Mouse (Mus musculus) thymus, adult 18-20 months (tissue): ENCODE data around the gene Ankrd37.

Experiments used
- DNase-seq, 2 experiments: peaks; one replicate each; pipeline ENCODE4 v3.0.0; 2022; ENCODE audit warnings: mixed read lengths in 2 of 2

The Ankrd37 gene

GRCm38 (mm10) chr8:46005596-46005995, at the start of gene Ankrd37:
Gene Ankrd37, minus strand, starts transcription at chr8:46005707.
- no peak for DNase-seq

- no peak for DNase-seq
Measured at GRCm38 (mm10) chr8:46040260-46040659, 34.8 kb upstream of the Ankrd37 start.

- no peak for DNase-seq
Measured at GRCm38 (mm10) chr8:46039666-46040065, 34.2 kb upstream of the Ankrd37 start.

- DNase-seq = no peak
Measured at GRCm38 (mm10) chr8:46036217-46036616, 30.7 kb upstream of the Ankrd37 start.

- no peak for DNase-seq
Measured at GRCm38 (mm10) chr8:46024392-46024791, 18.9 kb upstream of the Ankrd37 start.

- DNase-seq = no peak
Measured at GRCm38 (mm10) chr8:46022758-46023157, 17.3 kb upstream of the Ankrd37 start.

- no peak for DNase-seq
Measured at GRCm38 (mm10) chr8:46022203-46022602, 16.7 kb upstream of the Ankrd37 start.

GRCm38 (mm10) chr8:46010746-46011680, 5.5 kb upstream of the Ankrd37 start:
- DNase-seq = no peak

GRCm38 (mm10) chr8:46010306-46010705, 4.8 kb upstream of the Ankrd37 start:
- DNase-seq = no peak

GRCm38 (mm10) chr8:46007050-46007672, 1.7 kb upstream of the Ankrd37 start:
- no peak for DNase-seq

- peak; percentile 99 for DNase-seq
Measured at GRCm38 (mm10) chr8:45999784-46000705, 5.5 kb downstream of the Ankrd37 start.

- peak; percentile 28 for DNase-seq
Measured at GRCm38 (mm10) chr8:45999138-45999783, 6.2 kb downstream of the Ankrd37 start, which contains the start of gene Lrp2bp. Gene Lrp2bp, plus strand, starts transcription at chr8:45999303.

GRCm38 (mm10) chr8:45998228-45998627, 7.3 kb downstream of the Ankrd37 start:
- no peak for DNase-seq

GRCm38 (mm10) chr8:45995576-45995975, 9.9 kb downstream of the Ankrd37 start:
- DNase-seq = no peak

- no peak for DNase-seq
Measured at GRCm38 (mm10) chr8:45994111-45994510, 11.4 kb downstream of the Ankrd37 start.

- DNase-seq = no peak
Measured at GRCm38 (mm10) chr8:45990631-45991310, 14.7 kb downstream of the Ankrd37 start.

GRCm38 (mm10) chr8:45988189-45988588, 17.3 kb downstream of the Ankrd37 start:
- no peak for DNase-seq

- DNase-seq = no peak
Measured at GRCm38 (mm10) chr8:45986665-45987064, 18.8 kb downstream of the Ankrd37 start.

GRCm38 (mm10) chr8:45975837-45976468, 29.6 kb downstream of the Ankrd37 start:
- no peak for DNase-seq

- DNase-seq = peak; percentile 95 to 96
Measured at GRCm38 (mm10) chr8:45975126-45975836, 30.2 kb downstream of the Ankrd37 start, which contains the start of the genes 1700029J07Rik and Ufsp2. Gene 1700029J07Rik, minus strand, starts transcription at chr8:45975252. Gene Ufsp2, plus strand, starts transcription at chr8:45975528.
